Mouse (Mus musculus) CH12.LX (cell line): Measurements from ENCODE around the gene Ing4.

Source experiments
- CTCF ChIP-seq, 2 experiments: IDR thresholded peaks in 1 of 2; conservative IDR thresholded peaks in 1 of 2; 2 replicates each; pipeline ENCODE4 v1.5.1; 2011 to 2012; ENCODE audit warnings: low read depth in 2 of 2, low read length in 2 of 2, improper control_type of control experiment in 1 of 2, inconsistent platforms in 1 of 2, mild to moderate bottlenecking in 1 of 2, moderate library complexity in 1 of 2
- EP300 ChIP-seq: IDR thresholded peaks from 2 replicates; pipeline ENCODE4 v1.6.1; 2011; ENCODE audit warnings: low read length, improper control_type of control experiment
- POLR2A ChIP-seq: IDR thresholded peaks from 2 replicates; pipeline ENCODE4 v1.6.1; 2011; ENCODE audit warnings: low read depth, mild to moderate bottlenecking, improper control_type of control experiment, low read length

DNA sequence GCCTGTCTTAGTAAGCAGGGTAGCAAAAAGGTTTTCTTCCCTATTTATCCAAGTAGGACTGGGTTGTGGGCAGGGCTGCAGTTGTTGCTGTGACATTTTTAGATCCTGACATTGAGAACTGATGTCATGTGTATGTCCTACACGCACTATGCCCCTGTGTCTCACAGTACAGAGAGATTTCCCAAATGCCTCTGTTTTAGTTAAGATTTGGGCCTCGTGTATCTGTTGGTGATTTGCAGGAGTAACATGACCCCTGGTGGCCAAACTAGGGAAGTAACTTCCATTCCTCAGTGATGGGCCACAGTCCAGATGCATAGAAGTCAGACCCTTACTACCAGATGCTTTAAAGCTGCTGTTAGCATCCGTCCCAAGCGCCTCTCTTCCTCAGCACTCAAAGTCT lies 44.9 kb downstream of the Ing4 start:
- TF ChIP-seq POLR2A = no peak
- TF ChIP-seq EP300 = no peak
- TF ChIP-seq CTCF (conservative IDR thresholded peaks at IDR 0.05 in 1 of 2, IDR thresholded peaks at IDR 0.05 in 1 of 2; ENCODE audit: low read depth in 2 of 2, low read length in 2 of 2) = peak; percentile 81 to 96
